Mouse (Mus musculus): ENCODE results near the gene Gm4894.

Gene Gm4894

GRCm38 (mm10) chr9:49250231-49250630 is at the start of gene Gm4894:
Gene Gm4894 (plus strand): TSS chr9:49250531.
- DNase-seq: no peak

GRCm38 (mm10) chr9:49206331-49206730 is 44.0 kb upstream of the Gm4894 start:
- no peak for DNase-seq

GRCm38 (mm10) chr9:49211493-49211892 is 38.8 kb upstream of the Gm4894 start:
- no peak for DNase-seq

GRCm38 (mm10) chr9:49214734-49215133 is 35.6 kb upstream of the Gm4894 start:
- no peak for DNase-seq

GRCm38 (mm10) chr9:49217626-49218607 is 32.4 kb upstream of the Gm4894 start:
- no peak for DNase-seq

- no peak for DNase-seq
These were observed 25.8 kb upstream of the Gm4894 start for GRCm38 (mm10) chr9:49224488-49224887.

GRCm38 (mm10) chr9:49227442-49227841 is 22.9 kb upstream of the Gm4894 start:
- DNase-seq: no peak

- no peak for DNase-seq
These were observed 21.3 kb upstream of the Gm4894 start for GRCm38 (mm10) chr9:49229054-49229453.

GRCm38 (mm10) chr9:49246839-49247238 is 3.5 kb upstream of the Gm4894 start:
- DNase-seq: peak in 1 of 2 experiments; percentile 21

GRCm38 (mm10) chr9:49268949-49269348 is 18.6 kb downstream of the Gm4894 start:
- no peak for DNase-seq

- no peak for DNase-seq
These were observed 23.2 kb downstream of the Gm4894 start for GRCm38 (mm10) chr9:49273566-49273965.

- no peak for DNase-seq
These were observed 25.6 kb downstream of the Gm4894 start for GRCm38 (mm10) chr9:49275976-49276375.

GRCm38 (mm10) chr9:49276542-49277334 is 26.4 kb downstream of the Gm4894 start:
- no peak for DNase-seq

GRCm38 (mm10) chr9:49295101-49295500 is 44.8 kb downstream of the Gm4894 start:
- no peak for DNase-seq

GRCm38 (mm10) chr9:49307576-49307975 is 57.2 kb downstream of the Gm4894 start:
- DNase-seq: no peak

GRCm38 (mm10) chr9:49310821-49311220 is 60.5 kb downstream of the Gm4894 start:
- no peak for DNase-seq

GRCm38 (mm10) chr9:49318638-49319037 is 68.3 kb downstream of the Gm4894 start:
- no peak for DNase-seq

All from spleen, adult 18-20 months (tissue).